ENCODE assay signal across 9 mouse cellular contexts in genomic region chr1:165658602-165659001, GRCm38 (mm10). TPM values are rescaled to one million over a fixed set of nuclear protein-coding genes. Genes with fewer than 3 reads are reported as not detected.
DNase-seq lines count a peak whose midpoint lies in the region; ATAC-seq and TF ChIP-seq lines count a peak whose summit lies in the region.
"Had no signal": no experiment of that assay in that cellular context is flagged by ENCODE, and none has a peak within 500 bp of the region (broad histone marks: within the 10 kb centered on the region; RNA-seq: fewer than 3 reads in every experiment).

No protein-coding gene starts in this region.

- no peaks in the 10 kb centered on the region for H3K9me3 ChIP-seq in liver, embryonic 11.5 days (ENCODE audit: control insufficient read depth, low read length)
- H3K9me3 ChIP-seq in neural tube, embryonic 13.5 days, result no peaks in the 10 kb centered on the region
- H3K9me3 ChIP-seq: heart, embryonic 13.5 days had no signal

- no peak for TF ChIP-seq POLR2A in cortical plate, adult 2 months (IDR thresholded peaks at IDR 0.05; ENCODE audit: extremely low read depth, insufficient read depth, low read length)

- DNase-seq in CD8-positive naive resting alpha-beta T cell, adult 2 months (ENCODE audit: low read depth in 2 of 2, low spot score in 2 of 2), result peak; percentile 35 to 52
- DNase-seq in adipocyte (ENCODE audit: low spot score), result peak; percentile 78
- peak; percentile 66 for DNase-seq in gastrocnemius, postnatal 10 days
- peak; percentile 88 for DNase-seq in kidney, postnatal 14 days
- peak; percentile 53 for DNase-seq in liver, embryonic 11.5 days (ENCODE audit: low spot score)
- DNase-seq in thymus, postnatal 4 days, result peak; percentile 79

- H3K4me1 ChIP-seq in cortical plate, adult 2 months (ENCODE audit: control insufficient read depth, insufficient read depth, low read length), result no peaks in the 10 kb centered on the region
- H3K4me1 ChIP-seq in liver, embryonic 11.5 days (replicated peaks; ENCODE audit: control insufficient read depth, insufficient read depth, low read length), result no peaks in the 10 kb centered on the region
- peaks cover 12% of the 10 kb centered on the region for H3K4me1 ChIP-seq in neural tube, embryonic 13.5 days (replicated peaks)

- no peak overlapping the region for H3K4me3 ChIP-seq in cortical plate, adult 2 months (ENCODE audit: insufficient read depth, low read length)
- H3K4me3 ChIP-seq in liver, embryonic 11.5 days (ENCODE audit: low read depth, low read length), result no peak overlapping the region
- H3K4me3 ChIP-seq in neural tube, embryonic 13.5 days, result no peak overlapping the region
- H3K4me3 ChIP-seq: heart, embryonic 13.5 days had no signal

- peak; percentile 65; the same call in 1 of the 2 replicates for ATAC-seq in liver, embryonic 11.5 days (replicated peaks; ENCODE audit: low FRiP score)
- ATAC-seq in neural tube, embryonic 13.5 days (ENCODE audit: low read depth), result peak; percentile 60; the same call in 1 of the 2 replicates

- H3K27me3 ChIP-seq in liver, embryonic 11.5 days (replicated peaks; ENCODE audit: control insufficient read depth, insufficient read depth, low read length), result no peaks in the 10 kb centered on the region
- no peaks in the 10 kb centered on the region; the same call in 1 of the 2 replicates for H3K27me3 ChIP-seq in neural tube, embryonic 13.5 days
- H3K27me3 ChIP-seq: heart, embryonic 13.5 days had no signal

- no peak overlapping the region for H3K4me2 ChIP-seq in liver, embryonic 11.5 days
- no peak overlapping the region for H3K4me2 ChIP-seq in neural tube, embryonic 13.5 days
- H3K4me2 ChIP-seq: heart, embryonic 13.5 days had no signal

- WGBS in liver, embryonic 11.5 days, result 43% methylated on average over 5 of the region's 5 CpGs
- WGBS in neural tube, embryonic 13.5 days, result 24% methylated on average over 5 of the region's 5 CpGs

- no peak overlapping the region for H3K9ac ChIP-seq in liver, embryonic 11.5 days (ENCODE audit: low read depth, low read length)
- no peak overlapping the region for H3K9ac ChIP-seq in neural tube, embryonic 13.5 days
- H3K9ac ChIP-seq: heart, embryonic 13.5 days had no signal

- no peak overlapping the region for H3K27ac ChIP-seq in cortical plate, adult 2 months (ENCODE audit: insufficient read depth, low read length)
- no peak overlapping the region for H3K27ac ChIP-seq in liver, embryonic 11.5 days (ENCODE audit: low read depth, low read length)
- H3K27ac ChIP-seq in neural tube, embryonic 13.5 days (replicated peaks), result no peak overlapping the region
- H3K27ac ChIP-seq: heart, embryonic 13.5 days had no signal

- TF ChIP-seq CTCF in cortical plate, adult 2 months (IDR thresholded peaks at IDR 0.05; ENCODE audit: extremely low read depth, insufficient read depth, low read length), result peak; percentile 89

- peaks cover 2% of the 10 kb centered on the region for H3K36me3 ChIP-seq in liver, embryonic 11.5 days (ENCODE audit: control insufficient read depth, insufficient read depth, low read length)
- no peaks in the 10 kb centered on the region for H3K36me3 ChIP-seq in neural tube, embryonic 13.5 days

RNA-seq across cellular contexts. Expression of gene Mpzl1, which starts 24.3 kb away (rescaled TPM):
- 41.8 and 43.7 TPM in 2 replicates for polyA plus RNA-seq in cortical plate, adult 2 months (2012; rRNA removed)
- total RNA-seq in gastrocnemius, postnatal 10 days (2021), result 10 to 100 TPM; 34.6 to 46.9 TPM
- 85.7 and 89.5 TPM in 2 replicates for polyA plus RNA-seq in liver, embryonic 11.5 days (2014; fragmentation: Nextera tagmentation; extraction: Ambion mirVana)
- polyA plus RNA-seq in neural tube, embryonic 13.5 days (2015; fragmentation: Nextera tagmentation; extraction: Ambion mirVana), result 157 and 159 TPM in 2 replicates

RNA-seq across cellular contexts. Expression of gene Rcsd1, which starts 51.0 kb away (rescaled TPM):
- polyA plus RNA-seq in cortical plate, adult 2 months (2012; rRNA removed), result 6.0 TPM in 2 replicates
- 100 to 1,000 TPM; 128 to 138 TPM for total RNA-seq in gastrocnemius, postnatal 10 days (2021)
- 13.3 and 17.8 TPM in 2 replicates for polyA plus RNA-seq in liver, embryonic 11.5 days (2014; fragmentation: Nextera tagmentation; extraction: Ambion mirVana)
- 12.4 and 13.5 TPM in 2 replicates for polyA plus RNA-seq in neural tube, embryonic 13.5 days (2015; fragmentation: Nextera tagmentation; extraction: Ambion mirVana)
